Mouse (Mus musculus) neural tube, embryonic 10.5 days (tissue): ENCODE data around the gene Vmn1r16.
"Not testable (repeated sequence)": the region's sequence is repeated elsewhere in the genome, so short reads cannot be mapped to it uniquely, and the experiment has no call there.

Experiments used
- DNase-seq: peaks from one replicate; pipeline ENCODE4 v3.0.0-alpha.2; 2017; ENCODE audit warnings: low spot score; ENCODE audit errors: extremely low spot score

Gene Vmn1r16

DNA sequence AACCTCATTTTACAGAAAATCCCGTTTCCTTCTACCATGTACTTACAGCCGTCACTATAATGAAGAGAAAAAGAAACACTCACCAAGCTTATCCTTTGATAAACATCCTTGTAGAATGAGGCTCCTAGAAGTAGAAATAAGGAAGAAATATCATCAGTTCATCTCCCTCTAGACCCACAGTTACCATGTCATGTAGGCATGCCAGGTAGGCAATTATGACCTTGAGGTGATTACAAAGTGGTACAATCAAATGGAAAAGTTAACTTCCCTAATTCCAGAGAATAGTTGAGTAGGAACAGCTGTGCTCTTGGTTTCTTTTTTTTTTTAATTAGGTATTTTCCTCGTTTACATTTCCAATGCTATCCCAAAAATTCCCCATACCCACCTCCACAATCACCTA lies at the start of gene Vmn1r16:
Gene Vmn1r16 (minus strand): TSS at position 101 of the 400 bp plus-strand sequence.
- DNase-seq, result no peak

DNA sequence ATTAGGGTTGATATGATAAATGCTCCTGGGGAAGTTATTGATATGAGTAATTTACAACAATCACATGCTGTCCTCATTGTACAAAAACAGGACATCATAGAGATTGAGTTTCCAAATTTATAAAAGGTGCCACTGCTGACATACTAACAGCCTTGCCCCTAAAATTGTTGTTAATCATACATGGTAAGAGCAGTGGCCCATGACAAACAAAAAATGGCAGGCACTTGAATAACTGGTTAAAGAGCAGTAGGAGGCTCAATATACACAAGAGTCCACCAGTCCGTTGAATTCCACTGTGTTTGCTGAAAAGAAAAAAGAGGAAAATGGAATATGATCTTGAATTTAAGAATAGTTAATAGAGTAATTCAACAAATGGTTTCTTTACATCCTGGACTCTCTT lies 38.2 kb upstream of the Vmn1r16 start:
- no peak for DNase-seq

DNA sequence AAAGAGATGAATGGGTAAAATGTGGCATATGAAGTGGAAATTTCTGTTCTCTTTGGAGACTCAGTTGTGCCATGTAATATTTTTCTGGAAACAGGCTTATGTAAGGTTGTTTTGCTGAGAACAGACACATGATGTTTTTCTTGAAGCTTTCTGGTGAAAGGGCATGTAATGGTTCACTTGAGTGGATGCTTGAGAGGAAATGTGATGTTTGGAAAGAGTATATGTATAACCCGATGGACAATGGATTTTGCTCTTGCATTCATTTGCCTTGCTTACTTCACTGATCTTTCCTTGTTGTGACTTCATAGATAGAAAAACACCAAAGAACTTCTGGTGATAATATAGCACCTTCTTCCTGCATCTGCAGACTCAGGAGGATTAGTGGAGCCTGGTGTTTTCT lies 36.6 kb upstream of the Vmn1r16 start:
- not testable (repeated sequence) for DNase-seq

DNA sequence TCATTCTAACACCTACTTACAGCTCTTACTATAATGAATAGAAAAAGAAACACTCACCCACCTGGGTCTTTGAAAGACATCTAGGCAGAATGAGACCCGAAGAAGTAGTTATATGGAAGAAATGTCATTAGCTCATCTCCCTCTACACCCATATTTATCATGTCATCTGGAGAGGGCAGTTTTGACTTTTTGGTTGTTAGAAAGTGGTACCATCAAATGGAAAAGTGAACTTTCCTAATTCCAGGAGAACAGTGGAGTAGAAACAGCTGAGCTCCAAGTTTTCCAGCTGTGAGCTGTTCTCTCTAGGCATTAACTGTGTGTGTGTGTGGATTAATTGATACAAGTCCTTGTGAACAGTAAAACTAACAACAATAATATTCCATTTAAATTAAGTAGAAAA lies 34.3 kb upstream of the Vmn1r16 start, which contains the start of gene Vmn1r17:
Gene Vmn1r17 (minus strand): TSS at position 101 of the 400 bp plus-strand sequence.
- DNase-seq, result no peak

DNA sequence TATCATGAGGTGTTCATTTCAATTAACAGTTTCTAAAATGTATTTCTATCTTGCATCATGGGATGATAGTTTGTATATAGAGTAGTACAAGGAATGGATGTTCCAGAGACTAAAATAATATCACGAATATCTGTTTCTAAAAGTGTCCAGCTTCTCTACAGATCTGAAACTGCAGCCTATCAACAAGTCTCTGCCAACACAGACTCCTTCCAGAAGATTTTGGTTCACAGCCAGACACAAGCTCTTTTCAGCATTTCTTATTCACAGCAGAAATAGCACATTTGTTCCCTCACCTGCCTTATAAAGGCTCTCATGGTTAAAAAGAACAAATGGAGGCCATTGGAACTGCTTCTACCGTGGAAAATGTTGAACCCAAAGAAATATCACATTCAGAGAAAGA lies 27.6 kb upstream of the Vmn1r16 start:
- no peak for DNase-seq

DNA sequence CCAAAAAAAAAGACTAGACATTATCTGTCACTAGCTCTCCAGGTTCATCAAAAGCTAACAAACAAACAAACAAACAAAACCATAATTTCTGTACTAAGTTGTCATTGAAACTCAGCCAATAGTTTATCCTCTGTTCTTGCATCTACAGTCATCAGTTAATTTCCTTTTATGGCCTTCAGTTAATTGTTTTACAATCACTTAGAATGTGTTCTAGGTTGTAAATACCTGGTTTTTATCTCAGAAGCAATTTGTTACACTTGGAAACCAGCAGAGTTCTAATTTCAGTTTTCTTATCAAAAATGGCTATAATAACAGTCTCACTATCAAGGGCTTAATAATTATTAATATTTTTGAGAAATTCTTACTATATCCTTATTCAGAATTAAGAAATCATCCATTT lies 3.1 kb downstream of the Vmn1r16 start:
- DNase-seq, result no peak

DNA sequence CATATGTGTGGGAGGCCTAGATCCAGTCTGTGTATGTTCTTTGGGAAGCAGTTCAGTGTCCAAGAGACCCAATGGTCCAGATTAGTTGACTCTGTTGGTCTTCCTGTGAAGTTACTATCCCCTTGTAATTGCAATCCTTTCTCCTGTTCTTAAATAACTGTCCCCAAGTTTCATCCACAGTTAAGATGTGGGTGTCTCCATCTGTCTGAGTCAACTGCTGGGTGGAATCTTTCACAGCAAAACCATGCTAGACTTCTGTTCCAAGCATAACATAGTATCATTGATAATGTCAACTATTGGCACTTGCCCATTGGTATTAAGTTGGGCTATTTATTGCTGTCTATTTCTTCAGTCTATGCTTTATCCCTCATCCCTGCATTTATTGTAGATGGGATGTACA lies 50.3 kb downstream of the Vmn1r16 start:
- no peak for DNase-seq

DNA sequence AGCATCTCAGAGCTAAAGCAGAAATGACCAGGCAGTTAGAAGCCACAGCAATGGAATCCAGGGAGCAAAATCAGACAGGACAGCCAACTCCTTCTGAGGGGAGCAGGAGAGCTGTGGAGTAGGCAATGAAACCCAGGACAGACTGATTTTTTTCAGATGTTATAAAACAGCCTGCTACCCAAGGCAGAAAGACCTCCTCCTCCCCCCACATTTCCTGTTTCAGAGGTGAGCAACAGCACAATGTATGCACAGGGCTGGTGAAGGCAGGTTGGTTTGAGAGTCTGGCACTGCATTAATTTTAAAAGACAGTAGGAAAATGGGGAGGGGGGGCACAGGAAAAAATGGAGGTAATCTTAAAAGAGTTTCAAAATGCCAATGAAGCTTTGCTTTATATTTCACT lies 56.8 kb downstream of the Vmn1r16 start:
- DNase-seq, result no peak

DNA sequence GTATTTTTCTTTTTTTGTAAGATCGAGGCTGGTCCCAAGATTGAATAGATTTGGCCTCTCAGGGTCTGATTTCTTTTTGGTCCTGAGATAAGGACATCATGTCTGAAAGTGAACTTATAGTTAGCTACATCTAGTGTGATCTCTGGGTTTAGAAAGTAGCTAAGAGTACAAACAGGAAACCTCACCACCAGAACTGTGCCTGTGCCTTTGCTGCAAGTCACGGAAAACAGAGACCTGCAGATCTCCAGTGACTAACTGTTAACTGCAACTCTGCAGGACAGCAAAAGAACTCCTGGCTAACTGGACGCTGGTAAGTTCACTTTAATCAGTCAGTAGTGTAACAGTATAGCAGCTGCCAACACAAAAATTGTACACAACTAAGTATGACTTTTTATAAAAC lies 57.4 kb downstream of the Vmn1r16 start:
- DNase-seq, result no peak
